Mouse (Mus musculus): ENCODE results near the gene Ckap2l.

Gene Ckap2l

DNA sequence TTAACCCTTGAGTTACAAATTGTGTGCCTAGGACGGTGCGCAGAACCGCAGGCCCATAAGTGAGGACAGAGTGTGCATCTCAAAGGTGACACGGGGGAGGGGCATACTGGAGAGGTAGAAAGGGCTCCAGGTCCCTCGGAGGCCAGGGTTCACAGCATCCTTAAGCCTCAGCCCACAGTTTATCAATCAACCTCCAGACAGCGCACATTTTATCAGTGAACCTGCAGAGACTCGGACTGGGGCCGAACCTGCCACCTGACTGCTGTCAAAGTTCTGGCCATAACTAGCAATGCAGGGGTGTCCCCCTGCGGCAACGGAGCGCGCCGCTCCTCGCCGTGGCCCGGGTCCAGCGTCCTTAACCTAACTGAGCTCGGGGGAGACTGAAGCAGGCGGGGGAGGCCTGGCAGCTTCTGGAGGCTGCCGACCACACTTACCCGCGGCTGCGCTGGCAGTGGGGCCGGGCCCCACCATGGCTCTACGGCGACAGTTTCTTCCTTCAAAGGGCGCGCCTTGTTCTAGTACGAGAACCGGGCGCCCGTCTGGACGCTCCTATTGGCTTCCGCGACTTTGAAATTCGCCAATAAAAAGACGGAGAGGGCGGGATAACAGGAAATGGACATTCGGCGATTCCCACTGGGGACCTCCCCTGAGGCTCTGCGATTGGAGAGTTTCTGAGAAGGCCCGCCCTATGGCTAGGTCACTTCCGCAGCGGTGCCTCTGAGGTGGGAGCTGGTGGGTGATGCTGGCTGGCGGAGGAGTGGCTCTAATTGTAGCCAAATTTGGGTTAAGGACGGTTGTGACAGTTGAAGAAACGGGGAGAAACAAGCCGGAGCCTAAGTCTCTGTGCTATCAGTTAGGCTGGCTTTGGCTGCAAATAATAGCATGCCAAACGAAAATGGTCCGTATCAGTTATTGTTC, at the start of gene Ckap2l:
Gene Ckap2l (minus strand): TSS at position 542 of the 918 bp plus-strand sequence.
- peak; percentile 99 for DNase-seq (ENCODE audit: low read depth, low spot score)

DNA sequence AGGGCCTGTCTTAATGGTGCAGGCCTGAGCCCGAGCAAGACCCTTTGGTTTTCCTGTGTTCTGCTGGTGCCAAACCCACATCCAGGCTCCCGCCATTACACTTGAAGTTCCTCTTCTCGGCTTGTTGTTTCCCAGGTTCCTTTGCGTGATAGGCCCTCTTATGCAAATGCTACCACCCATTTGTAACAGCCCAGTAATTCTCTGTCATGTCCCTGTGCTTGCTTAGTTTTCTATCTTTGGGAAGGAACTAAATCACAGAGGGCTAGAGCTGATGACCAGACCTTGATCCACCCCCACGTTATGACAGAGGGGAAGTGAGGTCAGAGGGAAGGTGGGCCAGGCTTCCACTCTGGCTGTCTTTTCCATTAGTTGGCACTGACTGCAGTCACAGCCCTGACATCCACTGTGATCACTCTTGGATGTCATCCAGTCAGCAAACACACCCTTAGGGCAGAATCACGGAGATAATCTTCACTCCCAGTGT, 41.2 kb upstream of the Ckap2l start:
- peak; percentile 73 for DNase-seq (ENCODE audit: low read depth, low spot score)

DNA sequence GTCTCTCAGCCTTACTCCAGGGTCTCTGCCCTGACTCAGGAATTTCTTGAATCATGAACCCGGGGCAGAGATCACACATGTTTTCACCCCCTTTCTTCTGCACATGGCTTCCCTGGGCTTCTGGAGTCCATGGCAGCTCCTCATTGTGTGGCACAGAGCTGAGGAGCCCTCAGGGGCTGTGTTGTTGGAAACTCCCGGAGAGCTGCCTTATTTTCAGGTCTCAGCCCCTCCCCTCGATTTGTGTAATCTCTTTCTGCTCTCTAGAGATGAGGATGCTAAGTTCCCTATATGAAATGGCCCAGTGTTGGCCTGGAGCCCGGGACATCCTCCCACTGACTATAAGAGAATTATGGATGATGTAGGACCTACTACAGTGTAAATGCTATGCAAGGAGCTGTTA, 36.5 kb upstream of the Ckap2l start:
- DNase-seq (ENCODE audit: low read depth, low spot score): no peak

DNA sequence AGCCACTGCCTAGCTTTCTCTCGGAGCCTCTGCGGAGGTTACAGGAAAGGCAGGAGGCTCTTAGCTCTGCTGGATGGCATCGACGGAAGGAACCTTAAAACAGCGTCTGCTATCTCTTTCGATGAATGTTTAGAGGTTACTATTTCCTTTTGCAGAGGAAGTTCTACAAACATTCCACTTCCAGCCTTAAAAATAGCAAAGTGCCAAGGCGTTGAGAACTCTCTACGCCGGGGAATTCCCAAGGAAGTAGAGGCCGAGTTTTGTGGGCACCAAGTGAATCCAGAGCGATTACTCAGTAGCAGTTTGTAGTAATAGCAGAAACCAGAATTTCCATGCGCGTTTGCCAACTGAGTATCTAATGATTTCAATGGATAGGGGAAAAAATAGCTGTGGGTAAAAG, 33.5 kb upstream of the Ckap2l start:
- DNase-seq (ENCODE audit: low read depth, low spot score): peak; percentile 96

DNA sequence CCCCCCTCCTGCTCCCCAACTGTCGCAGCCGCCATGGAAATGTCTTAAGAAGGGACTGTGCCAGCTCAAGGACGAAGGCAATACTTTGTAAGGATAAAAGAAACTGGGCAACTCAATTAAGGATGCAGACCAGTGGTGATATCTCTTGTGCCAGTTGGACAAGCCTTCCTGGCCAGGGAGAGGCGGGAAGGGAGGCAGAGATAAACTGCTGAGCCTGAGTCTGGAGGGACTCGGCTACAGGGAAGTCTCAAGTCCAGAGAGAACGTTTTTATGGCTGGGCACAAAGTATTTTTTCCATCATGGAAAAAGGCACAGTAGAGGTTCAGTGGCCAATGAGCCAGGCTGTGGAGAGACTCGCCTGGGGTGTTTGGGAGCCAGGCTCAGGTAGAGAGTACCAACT, 33.0 kb upstream of the Ckap2l start:
- DNase-seq (ENCODE audit: low read depth, low spot score): no peak

DNA sequence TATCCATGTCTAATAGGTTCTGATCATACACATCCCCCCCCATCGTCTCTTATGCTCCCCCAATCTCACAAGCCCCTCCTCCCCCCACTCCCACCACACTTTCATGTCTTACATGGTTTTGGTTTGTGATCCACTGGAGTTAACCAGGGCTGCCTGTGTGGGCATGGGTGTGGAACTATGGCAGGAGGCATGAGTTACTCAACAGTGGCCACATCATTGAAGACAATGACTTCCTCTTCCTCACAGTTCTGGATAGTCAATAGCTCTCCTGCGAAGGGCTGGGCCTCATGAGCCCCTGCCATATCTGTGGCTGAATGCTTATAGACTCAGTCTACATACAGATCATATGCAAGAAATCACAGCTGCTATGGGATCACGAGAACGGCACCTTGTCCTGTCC, 31.2 kb upstream of the Ckap2l start:
- no peak for DNase-seq (ENCODE audit: low read depth, low spot score)

DNA sequence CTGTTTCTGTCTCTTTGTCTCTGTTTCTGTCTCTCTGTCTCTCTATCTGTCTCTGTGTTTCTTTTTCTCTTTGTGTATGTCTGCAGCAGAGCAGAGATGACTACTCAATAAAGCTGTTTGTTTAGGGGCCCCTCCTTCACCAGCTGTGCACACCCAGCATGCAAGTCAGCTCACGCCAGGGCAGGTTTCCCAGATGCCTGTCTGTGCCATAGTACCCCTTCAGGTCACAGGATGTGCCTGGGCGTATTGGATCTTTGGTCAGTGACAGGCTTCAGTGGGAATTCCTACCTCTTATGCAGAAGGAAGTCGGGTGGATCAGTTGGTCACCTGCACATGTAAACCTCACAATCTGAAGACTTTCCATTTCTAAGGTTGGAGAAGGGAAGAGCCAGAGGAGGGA, 27.2 kb upstream of the Ckap2l start:
- DNase-seq (ENCODE audit: low read depth, low spot score): no peak

DNA sequence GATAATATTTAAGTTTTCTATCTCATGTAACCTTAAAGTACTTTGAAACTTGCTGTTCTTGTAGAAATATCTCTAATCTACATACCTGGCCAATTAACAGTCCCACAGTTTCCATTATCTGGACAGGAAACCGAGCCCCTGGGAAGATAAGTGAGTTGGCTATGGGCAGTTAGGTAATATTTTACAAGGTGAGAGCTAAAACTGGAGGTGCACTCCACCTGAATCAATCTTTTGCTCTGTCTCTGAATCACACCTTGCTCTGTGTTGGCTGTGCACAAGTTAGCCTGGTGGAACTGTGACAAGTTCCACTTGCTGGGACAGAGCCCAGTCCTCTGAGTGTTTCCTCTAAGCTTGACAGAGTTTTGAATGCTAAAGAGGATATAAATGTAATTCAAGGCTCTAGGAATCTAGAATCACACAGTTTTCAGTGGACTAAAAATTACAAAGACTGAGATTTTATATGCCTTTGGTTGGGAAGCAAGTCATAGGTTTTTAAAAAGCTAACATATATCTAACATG, 25.2 kb upstream of the Ckap2l start:
- DNase-seq (ENCODE audit: low read depth, low spot score): no peak

DNA sequence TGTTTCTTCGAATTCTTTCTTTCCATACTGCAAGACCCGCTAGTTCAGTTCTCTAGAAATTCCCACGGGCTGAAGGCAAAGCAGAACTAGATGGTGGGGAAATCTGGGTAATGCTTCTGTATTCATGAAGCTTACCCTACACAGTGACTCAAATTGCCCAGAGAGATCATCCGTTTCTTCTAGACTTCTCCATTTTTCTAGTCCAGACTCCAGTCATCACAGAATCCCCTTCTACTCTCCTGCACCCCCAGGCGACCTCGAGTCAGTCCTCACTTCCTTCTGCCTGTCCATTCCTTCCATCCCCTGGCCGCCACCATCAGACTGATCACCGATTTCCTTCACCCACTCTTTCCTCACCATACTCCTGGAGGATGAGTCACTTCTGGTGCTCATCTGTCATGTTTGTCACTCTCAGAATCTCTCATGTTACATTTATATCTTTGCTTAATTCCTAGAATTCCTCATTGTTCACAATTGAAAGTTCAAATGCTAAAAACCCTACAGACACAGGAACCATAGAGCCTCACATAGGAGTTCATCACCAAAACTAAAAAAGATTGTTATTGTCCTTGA, 23.1 kb upstream of the Ckap2l start:
- DNase-seq (ENCODE audit: low read depth, low spot score): peak; percentile 67

DNA sequence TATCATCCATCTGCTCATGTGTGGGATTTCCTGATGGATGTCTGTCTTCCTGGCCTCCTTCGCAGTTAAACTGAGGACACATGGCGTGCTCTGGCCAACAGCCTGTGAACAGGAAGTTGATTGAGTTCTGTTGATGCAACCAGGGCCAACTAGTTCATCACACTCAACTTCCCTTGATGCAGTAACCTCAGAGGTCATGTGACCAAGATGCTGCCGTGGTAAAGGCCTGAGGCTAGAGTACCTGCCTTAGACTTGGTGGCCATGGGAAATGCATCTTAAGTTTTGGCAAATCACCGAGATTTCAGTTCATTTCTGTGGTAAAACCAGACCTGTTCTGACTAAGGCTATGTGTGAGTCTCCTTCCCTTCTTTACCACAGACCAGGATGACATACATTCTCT, 18.8 kb upstream of the Ckap2l start:
- DNase-seq (ENCODE audit: low read depth, low spot score): peak; percentile 67

DNA sequence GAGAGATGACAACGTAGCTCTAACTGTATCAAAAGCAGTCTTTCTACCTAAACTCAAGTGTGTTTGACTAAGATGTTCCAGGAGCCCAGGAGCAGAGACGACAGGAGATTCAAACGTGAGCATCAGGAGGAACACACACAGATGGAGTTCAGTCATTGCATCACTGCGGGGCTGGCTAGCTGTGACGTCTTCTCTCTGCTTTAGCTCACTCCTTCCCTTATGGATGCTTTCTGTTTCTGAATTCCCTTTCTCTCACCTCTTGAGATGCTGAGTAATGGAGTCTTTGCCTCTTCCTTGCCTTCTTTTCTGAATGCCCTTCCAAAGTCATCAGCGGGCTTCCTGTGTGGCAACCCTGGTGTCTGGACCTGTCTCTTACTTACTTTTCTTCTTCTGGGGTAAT, 17.9 kb upstream of the Ckap2l start:
- DNase-seq (ENCODE audit: low read depth, low spot score): no peak

DNA sequence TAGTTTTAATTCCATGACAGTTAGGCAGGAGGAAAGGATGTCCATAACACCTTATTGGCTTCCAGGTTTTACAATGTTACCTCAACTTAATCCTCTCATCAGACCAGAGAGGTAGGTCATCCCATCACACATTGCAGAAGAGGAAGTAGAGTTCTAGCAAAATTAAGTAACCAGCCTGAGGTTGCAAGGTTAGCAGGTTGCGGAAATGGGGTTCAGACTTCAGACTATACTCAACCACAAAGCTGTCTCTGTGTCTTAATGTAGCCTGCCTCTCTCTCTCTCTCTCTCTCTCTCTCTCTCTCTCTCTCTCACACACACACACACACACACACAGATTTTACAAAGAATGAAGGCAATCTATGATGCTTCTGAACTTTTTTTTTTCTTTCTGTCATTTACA, 16.9 kb upstream of the Ckap2l start:
- DNase-seq (ENCODE audit: low read depth, low spot score): no peak

DNA sequence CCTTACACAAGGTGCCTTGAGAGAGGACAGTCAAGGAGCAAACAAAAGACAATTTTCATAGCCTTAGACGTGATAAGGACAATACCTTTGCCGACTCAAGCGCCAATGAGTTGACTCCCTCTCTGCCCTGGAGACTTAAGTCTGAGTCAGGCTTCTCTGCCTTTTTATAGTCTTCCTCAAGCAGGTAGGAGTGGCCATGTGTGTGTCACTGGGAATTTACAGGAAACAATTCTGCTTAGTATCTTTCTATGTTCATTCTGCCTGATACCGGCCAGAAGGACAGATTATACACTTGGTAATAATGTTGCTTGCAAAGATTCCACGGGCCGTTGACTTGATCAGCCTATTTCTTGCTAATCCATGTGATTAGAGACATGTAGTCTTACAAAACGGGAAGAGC, 12.8 kb upstream of the Ckap2l start, which contains the start of gene Il1a:
Gene Il1a (minus strand): TSS at position 137 of the 400 bp plus-strand sequence.
- DNase-seq (ENCODE audit: low read depth, low spot score): no peak

DNA sequence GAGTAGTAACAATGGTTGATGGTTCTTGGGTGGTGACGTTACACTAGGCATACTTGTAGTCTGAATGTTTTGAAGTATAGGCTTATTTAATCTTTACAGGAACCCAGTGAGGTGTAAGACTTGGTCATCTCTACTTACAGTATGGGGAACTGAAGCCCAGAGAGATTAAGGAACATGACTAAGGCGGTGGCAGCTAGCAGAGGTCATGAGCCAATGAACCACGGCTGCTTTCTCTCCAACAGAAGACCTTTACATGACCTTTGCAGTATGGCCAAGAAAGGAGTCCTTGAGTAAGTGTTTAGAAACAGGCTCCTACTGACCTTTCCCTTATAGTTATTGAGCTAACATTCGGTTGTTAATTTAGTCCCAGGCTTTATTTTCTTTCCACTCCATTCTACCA, 9.0 kb upstream of the Ckap2l start:
- DNase-seq (ENCODE audit: low read depth, low spot score): no peak

DNA sequence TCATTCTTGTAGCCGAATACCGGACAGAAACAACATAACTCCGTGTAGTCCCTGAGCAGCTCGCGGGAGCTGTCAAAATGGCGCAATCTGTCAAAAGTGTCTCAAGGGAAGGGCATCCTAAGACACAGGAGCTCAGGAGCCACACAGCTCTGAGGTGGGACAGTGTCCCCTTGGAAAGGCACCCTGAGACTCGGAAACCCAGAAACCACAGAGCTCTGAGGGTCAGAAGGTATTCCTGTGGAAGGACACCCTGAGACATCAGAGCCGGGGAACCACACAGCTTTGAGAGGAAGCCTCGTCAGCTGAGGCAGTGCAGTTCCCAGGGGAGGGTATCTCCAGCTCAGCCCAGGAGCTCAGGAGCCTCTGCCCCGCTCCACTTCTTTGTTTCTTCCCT, 574 bp upstream of the Ckap2l start:
- no peak for DNase-seq (ENCODE audit: low read depth, low spot score)

DNA sequence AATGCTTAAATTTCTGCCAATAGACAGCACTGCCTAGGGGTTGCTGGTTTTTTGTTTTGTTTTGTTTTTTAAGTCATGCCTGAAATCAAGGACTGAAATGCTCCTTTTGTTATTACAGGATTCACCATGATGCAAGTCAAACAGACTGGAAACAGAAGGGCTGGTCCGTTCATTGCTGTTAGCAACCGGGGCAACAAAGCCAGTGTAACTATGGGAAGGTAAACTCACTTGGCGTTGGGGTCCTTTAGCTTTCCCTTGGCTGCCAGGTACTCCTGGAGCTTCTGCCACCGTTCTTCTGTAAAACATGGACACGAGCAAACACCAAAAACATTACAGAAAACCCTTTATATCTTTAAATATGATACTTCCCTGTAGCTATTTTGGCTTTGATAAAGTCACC, 926 bp downstream of the Ckap2l start:
- DNase-seq (ENCODE audit: low read depth, low spot score): peak; percentile 15

DNA sequence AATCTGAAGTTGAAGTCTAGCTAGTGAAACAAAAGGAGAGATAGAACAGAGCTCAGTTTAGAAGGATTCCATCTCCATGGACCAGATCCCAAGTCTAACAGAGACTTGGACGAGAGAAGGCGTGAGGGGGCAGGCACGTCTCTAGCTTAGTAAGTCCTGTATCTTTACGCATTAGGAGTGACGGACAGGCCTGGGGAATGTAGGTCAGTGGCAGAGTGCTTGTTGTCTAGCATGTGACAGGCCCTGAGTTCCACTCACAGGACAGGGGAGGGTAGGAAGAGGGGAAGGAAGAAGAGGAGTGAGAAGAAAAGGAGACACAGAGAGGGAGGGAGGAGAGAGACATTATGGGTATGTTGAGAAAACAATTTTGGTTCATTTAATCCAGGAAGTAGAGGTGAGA, 1.9 kb downstream of the Ckap2l start:
- DNase-seq (ENCODE audit: low read depth, low spot score): no peak

DNA sequence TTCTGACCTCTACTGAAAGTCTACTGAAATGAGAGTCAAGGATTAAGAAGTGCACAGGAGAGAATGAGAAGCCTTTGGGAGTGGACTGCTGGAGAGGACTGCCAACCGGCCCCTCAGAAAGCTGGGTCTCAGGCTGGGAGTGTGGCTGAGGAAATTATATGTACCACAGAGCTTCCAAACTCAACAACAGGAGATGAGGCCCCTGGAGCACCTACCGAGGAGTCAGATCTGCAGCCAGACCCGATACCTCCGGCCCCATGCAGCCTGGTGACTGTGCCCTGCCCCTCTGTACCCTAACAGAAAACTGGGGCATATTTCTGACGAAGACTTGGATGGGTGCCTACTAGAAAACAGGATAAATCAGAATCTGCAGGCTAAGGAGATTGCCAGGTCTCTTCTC, 23.2 kb downstream of the Ckap2l start:
- DNase-seq (ENCODE audit: low read depth, low spot score): no peak

DNA sequence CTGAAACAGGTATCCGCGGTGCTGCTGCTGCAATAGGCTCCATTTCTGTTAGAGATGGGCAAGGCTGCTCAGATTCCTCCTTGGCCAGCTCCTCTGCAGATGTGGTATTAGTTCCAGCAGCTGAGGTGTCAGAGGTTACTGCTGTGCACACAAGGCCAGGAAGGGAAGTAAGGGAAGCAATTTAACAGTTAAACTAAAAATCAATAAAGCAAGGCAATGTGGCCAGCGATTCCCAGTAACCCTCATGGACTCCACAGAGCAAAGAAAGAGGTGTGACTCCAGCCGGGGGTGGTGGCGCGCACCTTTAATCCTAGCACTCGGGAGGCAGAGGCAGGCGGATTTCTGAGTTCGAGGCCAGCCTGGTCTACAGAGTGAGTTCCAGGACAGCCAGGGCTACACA, 26.4 kb downstream of the Ckap2l start:
- DNase-seq (ENCODE audit: low read depth, low spot score): no peak

DNA sequence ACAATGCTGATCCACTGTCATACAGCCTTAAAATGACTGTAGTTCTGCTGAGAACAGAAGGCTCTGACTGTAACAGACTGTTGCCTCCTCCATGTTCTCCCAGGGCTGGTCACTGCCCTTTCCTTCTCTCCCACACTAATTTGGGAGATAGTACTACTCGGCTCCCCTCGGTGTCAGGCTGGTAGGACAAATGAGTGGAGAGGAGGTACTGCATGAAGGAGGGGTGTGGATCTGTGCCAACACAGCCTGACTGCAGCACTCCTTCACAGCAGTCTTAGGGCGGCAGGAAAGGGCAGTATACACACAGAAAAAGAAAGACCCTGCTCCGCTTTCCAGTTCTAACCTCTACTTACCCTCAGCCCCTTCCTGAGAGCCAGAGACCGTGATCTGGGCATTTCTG, 27.0 kb downstream of the Ckap2l start:
- DNase-seq (ENCODE audit: low read depth, low spot score): no peak

DNA sequence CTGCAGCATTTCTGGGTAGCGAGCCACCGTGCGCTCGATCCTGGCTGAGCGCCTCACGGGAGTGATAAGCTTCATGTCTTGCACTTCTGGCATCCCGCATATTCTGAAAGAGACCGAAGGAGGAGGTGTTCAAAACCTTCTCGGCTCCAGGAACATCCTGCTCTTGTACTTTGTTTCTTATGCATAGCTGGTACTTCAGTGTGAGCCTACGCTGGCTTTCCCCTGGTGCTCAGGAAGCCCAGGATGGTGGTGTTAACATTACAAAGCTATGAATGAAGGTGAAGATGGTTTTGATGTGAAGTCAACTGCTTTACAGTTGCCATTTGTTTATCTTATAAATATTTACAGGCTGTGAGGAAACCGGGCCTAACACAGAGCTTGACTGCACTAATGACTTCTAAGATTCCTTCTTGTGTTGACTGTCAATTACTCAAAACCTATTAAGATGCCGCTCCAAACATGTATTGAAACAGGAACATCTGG, 27.8 kb downstream of the Ckap2l start:
- DNase-seq (ENCODE audit: low read depth, low spot score): no peak

DNA sequence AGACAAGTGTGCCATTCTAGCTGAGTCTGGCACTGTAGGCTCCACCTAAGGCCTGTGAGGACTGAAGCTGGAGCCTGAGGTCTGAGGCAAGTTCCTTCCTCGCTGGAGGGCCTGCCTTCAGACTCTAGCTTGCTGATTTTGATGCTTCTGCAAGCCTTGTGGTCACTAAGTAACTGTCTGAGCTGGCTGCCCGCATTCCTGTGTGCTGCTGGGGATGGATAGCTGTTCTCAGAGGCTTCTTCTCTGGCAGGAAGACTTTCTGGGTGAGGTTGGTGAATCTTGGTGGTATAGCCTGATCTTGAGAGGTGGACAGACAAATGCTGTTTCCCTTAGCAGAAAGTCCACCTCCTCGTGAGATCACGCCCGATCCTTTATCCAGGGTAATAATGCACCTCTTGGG, 29.3 kb downstream of the Ckap2l start:
- DNase-seq (ENCODE audit: low read depth, low spot score): no peak

DNA sequence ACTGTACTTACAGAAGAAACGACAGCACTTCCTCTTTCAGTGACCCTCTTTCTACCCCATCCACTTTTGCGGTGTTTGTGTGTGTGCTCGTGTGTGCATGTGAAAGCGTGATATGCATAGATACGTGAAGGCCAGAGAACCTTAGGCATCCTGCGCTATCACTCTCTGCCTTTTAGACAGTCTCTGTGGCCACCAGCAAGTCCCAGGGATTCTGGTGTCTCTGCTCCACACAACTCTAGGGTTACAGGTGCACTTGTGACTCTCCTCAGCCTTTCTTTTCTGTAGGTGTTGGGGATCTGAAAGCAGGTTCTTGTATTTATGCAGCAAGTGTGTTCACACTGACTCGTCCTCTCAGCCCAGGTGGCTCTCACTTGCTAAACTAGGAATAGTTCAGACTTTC, 31.7 kb downstream of the Ckap2l start:
- no peak for DNase-seq (ENCODE audit: low read depth, low spot score)

Data from 3T3-L1 (cell line).